Mouse (Mus musculus) small intestine, adult 2 months (tissue): ENCODE data around the gene Trim66.

Experiments used
- CTCF ChIP-seq: fragments of 200-500 bp; IDR thresholded peaks from 2 replicates; pipeline ENCODE4 v1.5.1; 2012; ENCODE audit warnings: low read depth, mild to moderate bottlenecking, control low read depth, inconsistent platforms, low read length, moderate library complexity, mixed read lengths; ENCODE audit not compliant: insufficient replicate concordance, insufficient read length; ENCODE audit errors: extremely low read depth
- POLR2A ChIP-seq: fragments of 200-500 bp; IDR thresholded peaks from 2 replicates; pipeline ENCODE4 v1.6.1; 2012; ENCODE audit warnings: low read depth, mild to moderate bottlenecking, control low read depth, inconsistent platforms, low read length, moderate library complexity

DNA sequence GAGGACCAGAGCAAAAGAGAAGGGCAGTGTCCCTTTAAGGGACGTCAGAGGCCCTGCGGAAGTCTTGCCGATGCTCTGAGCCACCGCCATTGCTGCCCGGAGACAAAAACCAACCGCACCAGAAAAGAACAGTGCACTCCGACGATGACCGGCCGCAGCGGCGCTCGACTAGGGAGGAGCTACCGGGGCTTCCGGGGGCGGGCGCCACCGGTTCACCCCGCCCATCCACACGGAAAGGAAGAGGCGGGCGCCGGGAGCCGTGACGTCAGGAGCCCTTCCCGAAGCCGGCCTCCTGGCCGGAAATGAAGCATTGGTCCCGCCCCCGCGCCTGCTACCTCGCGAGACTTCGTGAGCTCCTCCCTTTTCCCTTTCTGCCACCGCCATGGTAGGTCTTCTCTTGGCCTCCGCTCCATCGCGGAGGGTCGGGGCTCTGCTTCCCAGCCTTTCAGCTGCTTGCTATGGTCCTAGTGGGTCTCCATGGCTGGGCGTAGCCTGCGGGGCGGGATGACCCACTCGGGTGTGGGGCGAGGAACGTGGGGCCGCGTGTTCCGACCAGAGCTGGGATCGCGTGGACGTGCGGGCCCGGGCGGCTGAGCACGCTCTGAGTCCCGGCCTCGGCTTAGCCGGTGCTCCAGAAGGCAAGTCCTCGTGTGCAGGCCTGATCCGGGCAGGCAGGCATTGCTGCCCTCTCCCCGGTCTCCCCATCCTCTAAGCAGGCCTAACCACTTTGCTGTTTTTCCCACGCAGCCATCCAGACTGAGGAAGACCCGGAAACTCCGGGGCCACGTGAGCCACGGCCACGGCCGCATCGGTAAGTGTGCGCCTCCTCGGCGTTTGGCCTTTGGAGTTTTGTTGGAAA lies 11.1 kb upstream of the Trim66 start, which contains the start of gene Rpl27a:
- no peak for TF ChIP-seq CTCF
- peak; percentile 71 for TF ChIP-seq POLR2A
